In the genomic region with DNA sequence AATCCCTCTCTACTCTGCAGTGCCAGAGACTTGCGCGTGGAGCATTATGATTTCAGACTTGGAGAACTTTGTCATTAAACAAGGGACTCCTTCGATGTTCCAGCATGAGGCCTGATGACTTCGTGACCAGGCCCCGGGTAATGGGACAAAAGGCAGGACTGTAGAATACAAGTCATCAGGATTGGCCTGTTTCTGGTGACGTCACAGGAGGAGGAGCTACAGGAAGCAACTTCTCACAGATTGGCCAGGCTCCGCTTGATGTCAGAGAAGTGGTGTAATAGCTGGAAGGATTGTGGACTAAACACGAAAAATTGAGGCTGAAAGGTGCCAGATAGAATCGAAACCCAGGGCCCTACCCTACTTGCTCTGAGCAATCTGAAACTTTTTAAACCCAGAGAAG, we compare ENCODE assay signal across 18 mouse cellular contexts.
"Had no signal": no experiment of that assay in that cellular context is flagged by ENCODE, and none has a peak within 500 bp of the region (broad histone marks: within the 10 kb centered on the region; RNA-seq: fewer than 3 reads in every experiment).

No protein-coding gene starts in this region.

- H3K9me3 ChIP-seq: limb, embryonic 12.5 days; limb, embryonic 15.5 days; neural tube, embryonic 12.5 days; neural tube, embryonic 15.5 days had no signal

- H3K4me3 ChIP-seq: limb, embryonic 12.5 days; limb, embryonic 15.5 days; midbrain, embryonic 13.5 days; neural tube, embryonic 12.5 days; neural tube, embryonic 15.5 days had no signal

- H3K9ac ChIP-seq: limb, embryonic 12.5 days; limb, embryonic 15.5 days; liver, embryonic 14.5 days; liver, postnatal 0 days; lung, embryonic 14.5 days; midbrain, embryonic 13.5 days; neural tube, embryonic 12.5 days; neural tube, embryonic 15.5 days had no signal

- H3K27ac ChIP-seq: limb, embryonic 12.5 days; limb, embryonic 15.5 days; liver, embryonic 14.5 days; macrophage; midbrain, embryonic 13.5 days; neural tube, embryonic 12.5 days; neural tube, embryonic 15.5 days; stomach, postnatal 0 days had no signal

- H3K4me2 ChIP-seq: limb, embryonic 12.5 days; limb, embryonic 15.5 days; liver, embryonic 11.5 days; lung, embryonic 14.5 days; midbrain, embryonic 13.5 days; neural tube, embryonic 12.5 days; neural tube, embryonic 15.5 days had no signal

- ATAC-seq: liver, postnatal 0 days; lung, postnatal 0 days; midbrain, embryonic 13.5 days had no signal

- H3K36me3 ChIP-seq: limb, embryonic 12.5 days; limb, embryonic 15.5 days; midbrain, embryonic 13.5 days; neural tube, embryonic 12.5 days; neural tube, embryonic 15.5 days had no signal

- DNase-seq: kidney, adult 11 months; kidney, adult 9 months; kidney, postnatal 14 days; kidney, postnatal 4 days; layer of hippocampus, adult 9-11 months; liver, postnatal 0 days; lung, embryonic 14.5 days; thymus, postnatal 25 days had no signal
